Mouse (Mus musculus) ES-E14 (cell line): ENCODE data around the gene Dhrs4. TPM values are rescaled to one million over a fixed set of nuclear protein-coding genes. Genes with fewer than 3 reads are reported as not detected.

ENCODE experiments used
- DNase-seq: peaks from one replicate; pipeline ENCODE4 v3.0.0-alpha.2; 2013; ENCODE audit warnings: low read depth, low spot score
- H3K27ac ChIP-seq: 2 replicates; pipeline ENCODE4 v1.5.1; 2012; ENCODE audit warnings: low read depth, mild to moderate bottlenecking, low read length, moderate library complexity, mixed read lengths; ENCODE audit not compliant: poor library complexity, insufficient read depth, severe bottlenecking
- H3K36me3 ChIP-seq: 2 replicates; pipeline ENCODE4 v1.6.1; 2012; ENCODE audit warnings: mild to moderate bottlenecking, low read length, moderate library complexity, mixed read lengths; ENCODE audit not compliant: control insufficient read depth, poor library complexity, insufficient read depth, severe bottlenecking
- H3K4me1 ChIP-seq, 2 experiments: fragments of 150-350 bp in 1 of 2; sonication (generic) in 1 of 2; 2 replicates each; pipeline ENCODE4 v1.6.1; 2012; ENCODE audit warnings: low read length in 2 of 2, mild to moderate bottlenecking in 1 of 2, mixed read lengths in 1 of 2; ENCODE audit not compliant: control insufficient read depth in 2 of 2, insufficient read depth in 2 of 2, poor library complexity in 1 of 2
- H3K4me3 ChIP-seq, 2 experiments: fragments of 150-350 bp in 1 of 2; sonication (generic) in 1 of 2; 2 replicates each; pipeline ENCODE4 v1.5.1; 2012; ENCODE audit warnings: low read length in 2 of 2, low read depth in 1 of 2, mild to moderate bottlenecking in 1 of 2, mixed read lengths in 1 of 2; ENCODE audit not compliant: insufficient read depth in 1 of 2, poor library complexity in 1 of 2, severe bottlenecking in 1 of 2
- H3K9ac ChIP-seq: 2 replicates; pipeline ENCODE4 v1.6.1; 2012; ENCODE audit warnings: low read depth, mild to moderate bottlenecking, low read length, mixed read lengths; ENCODE audit not compliant: poor library complexity, insufficient read depth, severe bottlenecking
- H3K9me3 ChIP-seq: fragments of 150-350 bp; sonication (generic); 2 replicates; pipeline ENCODE4 v1.6.1; 2012; ENCODE audit warnings: low read depth, mild to moderate bottlenecking, low read length; ENCODE audit not compliant: control insufficient read depth, insufficient read depth
- CHD2 ChIP-seq: IDR thresholded peaks from 2 replicates; pipeline ENCODE4 v1.6.1; 2014; ENCODE audit warnings: mild to moderate bottlenecking, low read depth, low read length, inconsistent platforms
- HCFC1 ChIP-seq: IDR thresholded peaks from 2 replicates; pipeline ENCODE4 v1.6.1; 2012; ENCODE audit warnings: low read length, inconsistent platforms, borderline replicate concordance; ENCODE audit not compliant: insufficient read depth
- MAFK ChIP-seq: IDR thresholded peaks from 2 replicates; pipeline ENCODE4 v1.6.1; 2014; ENCODE audit warnings: mild to moderate bottlenecking, low read depth, low read length, inconsistent platforms; ENCODE audit not compliant: insufficient read depth
- ZC3H11A ChIP-seq: IDR thresholded peaks from 2 replicates; pipeline ENCODE4 v1.6.1; 2012; ENCODE audit warnings: low read depth, mild to moderate bottlenecking, inconsistent platforms, low read length, borderline replicate concordance
- ZNF384 ChIP-seq: IDR thresholded peaks from 2 replicates; pipeline ENCODE4 v1.6.1; 2012; ENCODE audit warnings: low read depth, low read length, inconsistent platforms
- in situ Hi-C, 2 experiments: fragments of 600-800 bp; cut with MboI; formaldehyde crosslinking; loops; one replicate each; pipeline ENCODE4 v1.15.1; 2025; ENCODE audit warnings: low sequenced_read_pairs in 2 of 2, inconsistent platforms in 1 of 2; ENCODE audit not compliant: unreplicated experiment in 2 of 2
- total RNA-seq: library from RNA; depleted of rRNA; stranded (reverse); fragments of 300-350 nt; gene quantifications from 2 replicates; pipeline ENCODE4 v1.2.3, GENCODE M21; 2012; rRNA removed

The Dhrs4 gene
- total RNA-seq = 14.6 and 14.9 TPM in 2 replicates

DNA sequence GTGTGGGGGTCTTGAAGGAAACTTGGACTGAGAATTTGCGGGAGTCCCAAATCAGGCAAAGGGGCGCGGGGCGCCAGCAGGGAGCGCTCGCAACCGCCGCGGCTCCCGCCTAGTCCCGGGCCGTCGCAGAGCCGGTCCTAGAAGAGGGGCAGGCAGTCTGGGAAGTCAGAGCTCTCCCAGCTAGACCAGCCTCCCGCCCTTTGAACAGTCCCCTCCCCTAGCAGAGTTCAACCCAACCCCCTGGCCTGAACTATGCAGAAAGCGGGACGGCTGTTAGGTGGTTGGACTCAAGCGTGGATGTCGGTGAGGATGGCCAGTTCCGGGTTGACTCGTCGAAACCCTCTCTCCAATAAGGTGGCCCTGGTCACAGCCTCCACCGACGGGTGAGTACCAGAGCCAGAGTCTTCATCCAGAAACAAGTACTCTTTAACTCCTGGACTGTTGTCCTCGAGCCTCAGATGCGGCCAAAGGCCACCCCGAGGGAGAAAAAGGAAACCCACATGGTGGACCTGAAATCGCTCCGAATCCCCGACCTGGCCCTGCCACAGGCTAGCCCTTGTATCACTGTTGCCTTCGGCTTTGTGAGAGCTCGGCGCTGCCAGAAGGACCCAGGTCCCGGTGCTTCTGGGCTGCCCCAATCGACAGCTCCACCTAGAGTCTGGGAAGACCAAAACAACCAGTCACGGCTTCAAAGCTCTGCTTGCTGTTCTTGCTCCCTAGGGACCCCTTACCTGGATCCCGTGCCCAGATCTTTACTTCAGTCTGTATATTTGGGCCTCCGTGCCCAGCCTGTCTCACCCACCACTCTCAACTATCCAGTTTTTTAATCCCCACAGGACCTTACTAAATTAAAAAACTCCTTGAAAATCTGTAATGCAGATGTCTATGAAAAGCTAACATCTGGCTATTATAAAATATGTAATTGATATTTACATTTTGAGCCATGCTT lies at the start of gene Dhrs4:
Gene Dhrs4, plus strand, starts transcription at position 108 of the 949 bp plus-strand sequence.
- Histone ChIP-seq H3K9me3 (no peaks in the 10 kb centered on the region), H3K36me3 (no peaks in the 10 kb centered on the region), H3K4me3 (peak within 1 kb of the TSS; percentile 81 to 96), H3K27ac (peak within 1 kb of the TSS; percentile 70), H3K9ac (peak within 1 kb of the TSS; percentile 91), H3K4me1 (peaks cover 0 to 4% of the 10 kb centered on the region in 2 experiments; a peak in 1 of 4 replicates)
- in situ Hi-C loops = no loop called here
- DNase-seq = peak; percentile 75
- TF ChIP-seq ZC3H11A (0 out of 2 replicates have a peak, but pooled peaks have one; percentile 13), CHD2 (no peak)

DNA sequence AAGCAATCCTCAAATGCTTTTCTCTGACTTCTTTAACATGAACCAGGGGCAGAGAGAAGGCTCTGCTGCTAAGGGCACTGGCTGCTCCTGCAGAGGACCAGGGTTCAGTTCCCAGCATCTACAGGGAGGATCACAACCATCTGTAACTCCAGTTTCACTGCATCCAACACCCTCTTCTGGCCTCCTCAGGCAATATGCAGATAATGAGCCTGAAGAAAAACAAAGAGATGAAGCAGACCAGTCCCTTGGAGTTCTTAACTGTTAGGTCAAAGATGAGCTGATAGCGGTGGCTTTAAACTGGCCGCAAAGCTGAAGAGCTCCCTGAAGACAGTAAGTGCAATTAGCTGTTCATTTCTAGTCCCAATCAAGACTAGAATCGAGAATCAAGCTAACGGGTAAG lies 48.3 kb upstream of the Dhrs4 start:
- DNase-seq = no peak
- H3K36me3 ChIP-seq = no peaks in the 10 kb centered on the region
- TF ChIP-seq ZNF384 (no peak), CHD2 (no peak), HCFC1 (no peak), MAFK (no peak), ZC3H11A (no peak)
- no peak overlapping the region for H3K27ac ChIP-seq
- H3K9me3 ChIP-seq = no peaks in the 10 kb centered on the region
- in situ Hi-C loops = loop anchor here (10.0 to 25.0 kb wide), 2 partner anchors 168 to 305 kb away; no protein-coding TSS in a partner anchor
- H3K4me1 ChIP-seq = no peaks in the 10 kb centered on the region
- no peak overlapping the region for H3K9ac ChIP-seq
- H3K4me3 ChIP-seq = no peak overlapping the region

DNA sequence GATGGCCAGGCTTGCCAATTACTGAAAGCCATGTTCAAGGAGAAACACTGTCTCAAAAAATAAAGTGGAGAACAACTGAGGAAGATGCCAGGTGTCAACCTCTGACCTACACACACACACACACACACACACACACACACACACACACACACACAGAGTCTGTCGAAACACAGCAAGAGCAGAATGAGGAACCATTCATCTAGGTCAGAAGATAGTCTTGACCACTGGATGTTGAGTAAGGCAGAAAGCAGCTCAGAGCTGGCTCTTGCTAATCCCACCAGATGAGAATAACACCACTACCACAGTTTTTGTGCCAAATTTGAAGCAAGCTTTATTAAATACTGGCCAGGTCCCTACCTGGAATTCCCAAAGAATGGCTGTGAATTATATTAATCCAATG lies 45.5 kb upstream of the Dhrs4 start:
- no peaks in the 10 kb centered on the region for H3K36me3 ChIP-seq
- H3K9me3 ChIP-seq = no peaks in the 10 kb centered on the region
- in situ Hi-C loops = loop anchor here (10.0 to 25.0 kb wide), 2 partner anchors 171 to 308 kb away; no protein-coding TSS in a partner anchor
- no peaks in the 10 kb centered on the region for H3K4me1 ChIP-seq
- TF ChIP-seq MAFK (no peak), CHD2 (no peak), ZC3H11A (no peak), HCFC1 (no peak), ZNF384 (no peak)
- no peak overlapping the region for H3K4me3 ChIP-seq
- no peak for DNase-seq
- no peak overlapping the region for H3K9ac ChIP-seq
- H3K27ac ChIP-seq = no peak overlapping the region

DNA sequence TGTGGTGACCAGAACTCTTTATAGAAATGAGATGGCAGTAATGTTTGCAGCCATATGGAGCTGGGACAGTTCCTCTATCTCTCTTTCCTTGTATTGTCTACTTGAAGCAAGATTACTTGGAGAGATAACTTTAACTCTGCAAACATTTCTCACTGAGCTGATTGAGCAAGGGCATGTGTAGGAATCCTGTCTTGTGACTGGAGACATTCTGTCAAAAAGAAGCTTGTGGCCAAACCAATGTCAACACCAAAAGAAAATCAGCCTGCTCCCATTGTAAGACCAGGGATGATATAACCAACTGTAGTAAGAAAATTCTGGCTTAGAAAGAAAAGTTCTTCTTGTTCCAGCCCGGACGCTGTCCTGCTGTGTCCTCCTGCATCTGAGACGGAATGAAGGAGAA lies 43.7 kb upstream of the Dhrs4 start:
- Histone ChIP-seq H3K9ac (no peak overlapping the region), H3K36me3 (no peaks in the 10 kb centered on the region), H3K4me3 (no peak overlapping the region), H3K27ac (no peak overlapping the region), H3K9me3 (no peaks in the 10 kb centered on the region), H3K4me1 (no peaks in the 10 kb centered on the region)
- DNase-seq = no peak
- in situ Hi-C loops = loop anchor here (10.0 to 25.0 kb wide), 2 partner anchors 173 to 310 kb away; no protein-coding TSS in a partner anchor
- TF ChIP-seq ZC3H11A = no peak
- no peak for TF ChIP-seq HCFC1
- TF ChIP-seq CHD2 = no peak
- TF ChIP-seq MAFK = no peak
- no peak for TF ChIP-seq ZNF384
